Mouse (Mus musculus): Measurements from ENCODE around the gene Josd1.

Gene Josd1

DNA sequence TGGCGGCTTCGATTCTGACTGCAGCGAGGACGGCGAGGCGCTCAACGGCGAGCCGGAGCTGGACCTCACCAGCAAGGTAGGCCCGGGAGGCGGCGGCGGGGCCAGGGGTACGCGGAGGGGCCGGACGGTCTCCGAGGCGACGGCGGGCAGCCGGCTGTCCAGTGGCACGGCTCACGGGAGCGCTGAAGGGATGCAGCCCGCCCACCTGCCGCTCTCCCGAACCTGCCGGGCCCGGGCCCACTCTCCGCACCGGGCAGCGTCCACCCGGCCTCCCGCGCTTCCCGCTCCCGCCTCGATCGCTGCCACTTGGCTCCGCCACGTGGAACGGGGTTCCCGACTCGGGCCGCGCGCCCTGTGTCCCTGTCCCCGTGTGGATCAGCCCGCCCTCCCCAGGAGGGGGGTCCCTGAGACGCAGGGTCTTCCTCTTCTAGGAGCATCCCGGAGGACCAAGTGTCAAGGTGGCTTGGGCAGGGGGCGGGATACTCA, 3.3 kb upstream of the Josd1 start:
- no peak for DNase-seq

DNA sequence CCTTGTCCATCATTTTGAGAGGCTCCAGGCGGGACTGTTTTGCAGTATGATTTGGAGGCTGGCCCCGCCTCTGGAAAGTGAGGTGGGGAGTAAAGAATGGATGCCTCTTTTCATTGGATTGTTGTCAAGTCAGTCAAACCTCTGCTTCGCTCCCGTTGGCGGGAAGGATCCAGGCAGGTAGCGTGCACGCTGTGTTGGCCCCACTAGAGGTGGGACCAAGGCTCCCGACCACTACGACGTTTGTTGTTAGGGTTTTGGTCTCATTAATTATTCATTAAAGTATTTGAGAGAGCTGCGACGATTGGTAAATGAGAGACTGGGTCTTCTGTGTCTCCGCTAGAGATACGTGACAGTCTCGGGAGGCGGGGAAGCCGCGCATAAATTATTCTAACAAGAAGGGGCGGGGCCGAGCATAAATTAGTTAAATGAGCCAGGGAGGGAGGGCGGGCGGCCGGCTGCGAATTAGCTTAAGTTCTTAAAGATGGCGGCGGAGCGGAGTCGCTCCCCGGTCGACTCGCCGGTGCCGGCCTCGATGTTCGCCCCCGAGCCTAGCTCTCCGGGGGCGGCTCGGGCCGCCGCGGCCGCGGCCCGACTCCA, 2.8 kb upstream of the Josd1 start, which contains the start of gene Gtpbp1:
Gtpbp1 (plus strand) TSS at position 420 of the 597 bp plus-strand sequence.
- peak; percentile 96 to 98 for DNase-seq

DNA sequence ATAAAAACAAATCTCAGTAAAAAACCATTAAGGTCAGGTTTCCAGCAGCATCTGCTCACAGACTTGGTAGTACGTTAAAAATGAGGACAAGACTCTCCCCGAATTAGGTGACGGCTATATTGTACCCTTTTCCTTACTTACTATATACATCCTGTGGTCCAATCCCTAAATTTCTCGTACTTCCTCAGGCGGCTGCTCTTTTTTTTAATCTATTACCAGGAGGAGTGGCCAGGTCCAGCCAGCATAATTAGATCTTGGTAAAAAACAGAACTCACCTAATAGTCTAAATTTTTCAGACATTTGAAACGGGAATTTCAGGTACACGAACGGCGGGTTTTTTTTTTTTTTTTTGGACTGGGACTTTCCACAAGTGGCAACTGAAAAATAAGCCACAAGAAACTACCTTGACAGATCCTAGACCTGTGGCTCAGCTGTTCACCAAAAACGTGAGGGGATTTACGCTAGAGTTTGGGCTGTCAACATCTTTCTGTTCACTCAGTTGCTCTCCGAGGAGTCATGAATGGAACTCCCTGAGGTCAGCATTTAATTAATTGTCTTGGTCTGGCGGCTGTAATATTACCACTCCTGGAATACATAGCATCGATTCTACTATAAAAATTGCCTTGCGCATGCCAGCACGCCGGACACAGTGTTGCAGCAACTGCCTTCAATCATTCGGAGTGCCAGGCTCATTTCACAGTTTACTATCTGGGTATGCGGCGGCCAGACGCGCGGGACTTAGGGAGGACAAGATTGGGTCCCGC, 2.1 kb upstream of the Josd1 start:
- DNase-seq: no peak

DNA sequence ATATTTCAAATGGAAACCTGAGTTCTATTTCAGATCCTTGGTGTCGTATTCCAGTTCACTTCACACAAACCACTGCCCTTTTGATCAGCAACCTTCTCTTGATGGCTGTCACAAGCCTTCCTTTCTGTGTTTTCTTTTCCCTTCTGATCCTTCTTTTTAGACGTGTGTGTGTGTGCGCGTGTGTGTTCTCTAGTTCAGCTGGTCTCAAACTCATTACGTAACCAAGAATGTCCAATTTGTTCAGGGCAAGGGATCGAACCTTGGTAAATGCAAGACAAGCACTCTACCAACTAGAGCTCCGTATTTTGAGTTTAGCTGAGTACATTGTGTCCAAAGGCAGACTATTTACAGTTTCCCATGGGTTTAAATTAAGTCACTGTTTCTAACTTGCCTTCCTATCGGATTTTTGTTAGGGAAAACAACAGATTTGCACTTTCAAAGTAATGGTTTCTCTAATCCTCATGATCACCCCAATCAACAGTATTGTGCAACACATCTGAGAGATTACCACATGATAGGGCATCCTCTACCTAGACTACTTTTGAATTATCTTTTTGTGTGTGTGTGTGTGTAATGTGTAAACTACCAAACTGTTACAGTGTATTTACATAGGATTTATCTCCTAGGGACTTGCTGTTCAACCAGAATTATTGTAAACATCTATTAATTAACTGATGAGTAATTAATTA, 693 bp upstream of the Josd1 start:
- DNase-seq: no peak

DNA sequence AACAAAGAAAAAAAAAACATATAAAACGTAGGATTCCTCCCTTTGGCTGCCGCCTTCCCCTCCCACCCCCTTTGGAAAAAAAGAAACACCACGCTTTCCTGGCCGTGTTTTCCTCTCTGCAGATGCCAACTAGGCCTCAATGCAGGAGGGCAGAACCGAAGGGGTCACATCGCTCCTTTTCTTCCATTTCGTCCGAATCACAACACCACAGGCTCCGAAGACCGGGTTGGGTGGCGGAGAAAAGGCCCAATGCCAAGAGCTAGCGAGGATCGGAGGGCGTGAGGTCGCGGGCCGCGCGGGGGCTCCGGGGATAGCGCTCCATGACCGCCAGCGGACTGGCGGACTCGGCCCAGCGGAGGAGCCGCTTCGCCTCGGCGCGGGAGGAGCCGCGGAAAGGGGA, 544 bp downstream of the Josd1 start:
- DNase-seq: no peak

DNA sequence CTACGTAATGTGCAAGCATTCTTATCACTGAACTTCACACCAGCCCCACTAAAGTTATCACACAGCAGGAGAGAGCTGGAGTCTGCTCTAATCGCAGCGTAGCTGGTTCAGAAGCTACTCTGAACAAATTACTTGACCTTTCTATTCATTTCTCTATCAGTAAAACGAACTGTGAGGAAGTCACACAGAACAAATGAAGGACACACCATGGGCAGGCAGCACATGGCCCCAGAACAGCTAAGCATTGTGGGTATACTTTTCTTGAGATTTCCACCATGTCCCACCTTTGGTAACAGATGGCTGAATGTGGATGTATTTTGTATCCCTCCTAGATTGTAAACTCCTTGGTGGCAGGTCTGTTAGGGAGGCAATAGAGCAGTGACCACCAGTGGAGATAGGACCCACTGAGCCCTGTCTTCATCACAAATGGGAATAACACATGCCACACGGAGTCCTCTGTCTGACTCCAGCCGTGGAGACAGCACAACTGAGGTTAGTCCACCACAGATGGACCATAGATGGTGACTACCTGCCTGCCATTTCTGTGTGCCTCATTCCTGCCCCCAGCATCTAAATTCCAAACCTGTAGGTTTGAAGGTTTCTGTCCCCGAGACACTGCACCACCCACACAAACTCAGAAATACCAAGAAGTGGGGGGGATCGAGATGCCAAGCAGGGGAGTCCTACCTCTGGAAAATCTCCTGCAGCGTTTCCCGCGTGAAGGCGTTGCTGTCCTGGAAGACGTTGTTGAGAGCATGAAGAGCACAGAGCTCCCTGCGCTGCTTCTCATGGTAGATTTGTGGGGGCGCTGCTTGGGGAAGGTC, 1.5 kb downstream of the Josd1 start:
- DNase-seq: no peak

DNA sequence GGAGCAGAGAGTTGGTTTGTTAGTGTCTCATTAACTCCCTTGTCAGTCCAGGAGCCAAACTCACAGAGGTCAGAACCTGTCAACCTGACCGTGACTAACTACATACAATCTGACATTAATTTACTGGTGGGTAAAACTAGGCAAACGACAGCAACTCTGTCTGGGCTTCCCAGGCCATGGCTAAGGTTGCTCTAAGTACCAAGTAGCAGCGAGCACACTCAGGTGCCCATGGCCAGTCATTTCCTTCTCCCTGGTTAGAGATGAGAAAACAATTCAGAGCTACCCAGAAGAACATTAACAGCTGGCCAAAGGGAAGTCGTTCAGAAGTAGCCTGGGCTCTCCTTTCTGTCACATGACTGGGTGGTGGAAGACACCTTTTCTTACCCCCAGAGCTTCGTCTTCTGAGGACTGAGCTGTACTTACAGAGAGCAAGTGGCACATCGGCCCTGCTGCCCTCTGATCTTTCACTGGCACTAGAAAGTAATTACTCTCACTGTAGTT, 2.5 kb downstream of the Josd1 start:
- DNase-seq: no peak

DNA sequence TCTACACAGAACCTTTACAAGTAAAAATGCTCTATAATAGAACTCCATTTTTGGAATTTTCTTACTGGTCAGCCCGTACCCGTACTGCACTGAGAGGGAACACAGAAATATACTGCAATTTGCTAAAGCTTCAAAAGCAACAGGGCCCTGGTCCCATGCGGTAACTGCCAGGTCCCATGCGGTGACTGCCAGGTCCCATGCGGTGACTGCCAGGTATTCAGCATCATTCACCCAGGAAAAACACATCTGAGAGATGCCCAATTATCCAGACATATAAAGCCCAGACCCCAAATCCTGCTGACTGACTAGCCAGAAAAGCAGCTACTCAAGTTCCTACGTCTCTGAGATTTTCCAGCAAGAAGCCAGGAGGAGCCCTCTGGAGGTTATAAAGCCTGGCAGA, 3.1 kb downstream of the Josd1 start:
- peak; percentile 43 to 55 for DNase-seq

DNA sequence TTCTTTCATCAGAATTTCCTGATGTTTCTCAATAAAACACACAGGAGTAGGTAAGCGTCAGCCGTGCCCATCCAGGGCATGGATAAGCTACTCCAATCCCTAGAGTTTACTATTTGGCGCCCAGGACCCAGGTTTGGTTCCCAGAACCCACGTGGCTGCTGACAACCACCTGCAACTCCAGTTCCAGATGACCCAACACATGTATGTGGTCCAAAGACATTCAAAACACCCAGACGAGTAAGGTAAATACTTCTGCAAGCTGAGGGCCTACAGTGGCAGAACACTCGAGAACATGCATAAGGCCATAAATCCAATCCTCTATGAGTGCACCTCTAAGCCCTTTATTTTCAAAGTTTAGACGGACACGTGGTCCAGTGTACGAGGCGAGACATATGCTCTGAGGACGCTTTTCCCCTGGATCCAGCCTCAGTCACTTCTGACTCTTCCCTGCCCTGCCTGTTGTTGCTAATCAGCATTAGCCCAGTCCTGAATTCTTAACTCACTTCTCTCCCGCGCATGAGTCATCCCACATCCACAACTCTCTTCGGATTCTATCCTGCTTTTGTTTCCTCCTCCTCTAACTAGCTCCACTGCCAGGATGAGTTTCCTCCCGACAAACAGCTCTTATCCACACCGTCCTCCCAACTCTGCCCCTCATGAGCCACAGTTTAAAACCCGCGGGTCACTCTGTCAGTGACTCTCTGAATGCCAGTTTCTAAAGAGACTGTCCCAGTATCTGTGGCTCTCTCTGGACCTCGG, 3.8 kb downstream of the Josd1 start:
- DNase-seq: no peak

DNA sequence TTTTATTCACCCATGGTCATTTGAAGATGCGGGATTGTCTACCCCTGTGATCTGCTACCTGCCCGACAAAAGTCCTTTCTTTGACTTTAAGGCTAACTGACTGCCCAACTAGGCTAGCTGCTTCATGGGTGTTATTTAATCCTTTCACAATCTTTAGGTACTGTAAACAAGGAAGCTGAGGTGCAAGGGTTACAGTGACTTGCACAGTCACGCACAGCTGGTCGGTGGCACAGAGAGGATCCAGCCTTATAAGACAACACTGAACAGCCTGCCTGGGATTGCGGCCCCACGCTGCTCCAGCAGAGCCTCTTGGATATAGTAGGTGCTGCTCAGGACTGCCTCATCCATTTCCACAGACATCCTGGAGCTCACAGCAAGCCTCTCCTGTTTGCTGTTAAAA, 4.6 kb downstream of the Josd1 start:
- DNase-seq: no peak

DNA sequence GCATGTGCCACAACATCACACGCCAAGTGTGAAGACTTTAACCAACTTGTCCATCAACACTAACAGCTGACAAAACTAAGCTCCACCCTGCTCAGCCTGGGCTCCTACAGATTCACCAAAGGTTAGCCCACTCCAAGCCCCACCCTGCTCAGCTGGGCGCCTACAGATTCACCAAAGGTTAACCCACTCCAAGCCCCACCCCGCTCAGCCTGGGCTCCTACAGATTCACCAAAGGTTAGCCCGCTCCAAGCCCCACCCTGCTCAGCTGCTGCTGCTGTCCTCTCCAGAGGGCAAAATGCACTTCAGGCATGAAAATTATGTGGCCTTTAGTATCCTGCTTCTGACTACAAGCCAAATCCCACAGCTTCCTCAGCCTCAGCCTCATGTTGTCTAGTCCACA, 5.7 kb downstream of the Josd1 start:
- no peak for DNase-seq

DNA sequence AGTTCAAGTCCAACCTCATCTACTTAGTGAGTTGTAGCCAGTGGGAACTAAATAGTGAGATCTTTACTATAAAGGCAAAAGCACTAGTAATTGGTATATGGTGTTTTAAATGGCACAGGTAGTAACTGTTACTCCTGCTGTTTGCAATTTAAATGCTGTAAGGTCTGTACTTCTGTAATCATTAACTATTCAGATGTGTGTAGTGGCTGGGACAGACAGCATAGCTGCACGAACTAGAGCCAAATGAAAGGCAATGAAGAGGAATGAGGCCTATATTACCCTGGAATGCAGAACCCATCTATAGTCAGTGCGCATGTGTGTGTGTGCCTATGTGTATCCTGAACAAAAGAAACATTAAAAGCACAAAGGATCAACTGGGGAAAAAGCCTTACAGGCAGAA, 9.8 kb downstream of the Josd1 start:
- DNase-seq: no peak

DNA sequence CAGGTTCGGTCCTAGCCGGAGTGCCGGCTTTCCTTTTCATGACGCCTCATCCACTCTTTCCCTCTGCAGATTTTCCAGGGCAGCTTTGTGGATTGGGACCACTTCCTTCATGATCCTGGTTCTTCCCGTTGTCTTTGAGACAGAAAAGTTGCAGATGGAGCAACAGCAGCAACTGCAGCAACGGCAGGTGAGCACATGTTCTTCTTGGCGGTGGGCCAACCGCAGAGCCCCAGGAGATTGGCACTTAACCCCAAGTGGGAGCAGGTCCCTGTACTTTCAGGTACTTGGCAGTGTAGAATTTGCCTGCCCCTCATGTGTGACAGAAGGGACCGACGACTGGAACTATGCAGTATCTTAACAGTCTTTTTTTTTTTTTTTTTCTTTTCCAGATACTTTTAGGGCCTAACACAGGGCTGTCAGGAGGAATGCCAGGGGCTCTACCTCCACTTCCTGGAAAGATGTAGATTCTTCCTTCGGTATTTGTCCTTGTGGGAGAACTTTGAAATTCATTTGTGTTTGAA, 15.8 kb downstream of the Josd1 start:
- peak in 1 of 2 experiments; percentile 27 for DNase-seq

DNA sequence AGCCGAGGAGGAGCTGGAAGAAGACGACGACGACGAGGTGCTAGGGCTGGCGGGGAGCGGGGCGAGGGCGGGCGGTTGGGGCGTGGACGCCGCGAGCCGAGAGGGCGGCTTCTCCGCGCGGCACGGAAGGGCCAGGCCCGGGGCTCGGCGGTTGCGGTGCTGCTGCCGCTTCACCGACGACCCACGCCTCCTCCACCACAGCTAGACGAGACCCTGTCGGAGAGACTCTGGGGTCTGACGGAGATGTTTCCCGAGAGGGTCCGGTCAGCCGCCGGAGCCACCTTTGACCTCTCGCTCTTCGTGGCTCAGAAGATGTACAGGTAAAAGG, 16.8 kb downstream of the Josd1 start:
- DNase-seq: no peak

DNA sequence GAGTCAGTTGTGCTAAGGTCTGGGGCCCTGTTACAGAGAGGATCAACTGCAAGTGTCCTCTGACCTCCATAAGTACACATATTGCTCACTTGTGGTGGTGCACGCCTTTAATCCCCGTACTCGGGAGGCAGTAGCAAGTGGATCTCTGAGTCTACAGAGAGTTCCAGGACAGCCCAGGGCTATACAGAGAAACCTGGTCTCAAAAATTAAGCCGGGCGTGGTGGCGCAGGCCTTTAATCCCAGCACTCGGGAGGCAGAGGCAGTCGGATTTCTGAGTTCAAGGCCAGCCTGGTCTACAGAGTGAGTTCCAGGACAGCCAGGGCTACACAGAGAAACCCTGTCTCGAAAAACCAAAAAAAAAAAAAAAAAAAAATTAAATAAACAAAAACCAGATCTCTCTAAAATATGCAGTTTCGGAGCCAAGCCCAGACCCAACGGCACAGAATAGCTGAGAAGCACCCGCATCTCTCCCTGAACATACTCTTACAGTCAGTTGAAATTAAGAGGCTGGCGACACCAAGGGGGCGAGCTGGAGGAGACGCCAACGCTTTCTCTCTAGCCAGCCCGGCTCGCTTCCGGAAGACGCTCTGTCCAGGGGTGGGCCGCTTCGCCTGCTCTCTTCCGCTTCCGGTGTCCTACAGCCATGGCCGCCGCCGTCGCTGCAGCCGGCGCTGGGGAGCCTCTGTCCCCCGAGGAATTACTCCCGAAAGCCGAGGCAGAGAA, 17.3 kb downstream of the Josd1 start, which contains the start of gene Tomm22:
Tomm22 (plus strand) TSS at position 613 of the 723 bp plus-strand sequence.
- DNase-seq: peak; percentile 85 to 89

DNA sequence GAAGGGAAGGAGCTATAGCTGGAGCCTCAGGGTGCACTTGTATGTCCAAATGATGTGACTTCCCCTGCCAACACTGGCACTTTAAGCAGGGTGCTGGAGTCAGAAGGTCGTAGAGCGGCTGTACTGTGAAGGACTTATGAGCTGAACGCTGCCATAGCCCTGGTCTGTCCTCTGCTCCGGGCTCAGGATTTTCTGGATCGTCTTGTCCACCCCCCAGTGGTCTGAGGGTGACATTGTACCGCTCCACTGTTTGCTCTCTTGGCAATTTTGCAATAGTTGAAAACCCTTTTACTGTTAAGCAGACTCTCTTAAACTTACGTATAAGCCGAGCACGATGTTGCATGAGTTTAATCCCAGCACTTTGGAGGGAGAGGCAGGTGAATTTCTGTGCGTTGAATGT, 18.5 kb downstream of the Josd1 start:
- no peak for DNase-seq

DNA sequence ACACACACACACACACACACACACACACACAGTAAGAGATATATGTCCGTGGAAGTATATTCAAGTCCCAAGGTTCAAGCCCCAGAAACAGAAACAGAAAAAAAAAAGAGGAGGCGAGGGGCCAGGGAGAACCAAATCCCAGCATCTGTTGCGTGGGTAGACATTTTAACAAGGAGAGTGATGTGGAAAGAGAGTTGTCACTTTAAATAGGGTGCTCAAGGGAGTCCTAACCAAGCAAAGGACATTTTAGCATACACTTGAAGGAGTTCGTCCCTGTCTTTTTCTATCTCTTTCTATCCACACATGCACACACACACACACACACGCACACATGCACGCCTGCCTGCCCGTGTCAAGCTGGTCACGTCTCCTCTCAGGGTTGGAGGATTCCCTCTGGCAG, 23.1 kb downstream of the Josd1 start:
- DNase-seq: no peak

DNA sequence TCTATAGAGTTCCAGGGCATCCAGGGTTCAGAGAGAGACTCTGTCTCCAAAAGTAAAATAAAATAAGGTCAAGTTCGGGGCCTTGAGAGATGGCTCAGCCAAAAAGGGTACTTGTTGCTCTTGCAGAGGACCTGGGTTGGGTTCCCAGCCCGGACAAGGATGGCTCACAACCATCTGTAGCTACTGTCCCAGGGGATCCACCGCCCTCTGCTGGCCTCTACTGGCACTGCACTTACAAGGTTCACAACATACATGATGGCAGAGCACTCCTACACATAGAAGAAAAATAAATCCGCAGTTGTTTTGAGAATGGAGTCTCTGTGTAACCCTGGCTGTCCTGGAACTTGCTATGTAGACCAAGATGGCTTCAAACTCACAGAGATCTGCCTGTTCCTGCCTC, 25.9 kb downstream of the Josd1 start:
- DNase-seq: peak; percentile 29 to 42

DNA sequence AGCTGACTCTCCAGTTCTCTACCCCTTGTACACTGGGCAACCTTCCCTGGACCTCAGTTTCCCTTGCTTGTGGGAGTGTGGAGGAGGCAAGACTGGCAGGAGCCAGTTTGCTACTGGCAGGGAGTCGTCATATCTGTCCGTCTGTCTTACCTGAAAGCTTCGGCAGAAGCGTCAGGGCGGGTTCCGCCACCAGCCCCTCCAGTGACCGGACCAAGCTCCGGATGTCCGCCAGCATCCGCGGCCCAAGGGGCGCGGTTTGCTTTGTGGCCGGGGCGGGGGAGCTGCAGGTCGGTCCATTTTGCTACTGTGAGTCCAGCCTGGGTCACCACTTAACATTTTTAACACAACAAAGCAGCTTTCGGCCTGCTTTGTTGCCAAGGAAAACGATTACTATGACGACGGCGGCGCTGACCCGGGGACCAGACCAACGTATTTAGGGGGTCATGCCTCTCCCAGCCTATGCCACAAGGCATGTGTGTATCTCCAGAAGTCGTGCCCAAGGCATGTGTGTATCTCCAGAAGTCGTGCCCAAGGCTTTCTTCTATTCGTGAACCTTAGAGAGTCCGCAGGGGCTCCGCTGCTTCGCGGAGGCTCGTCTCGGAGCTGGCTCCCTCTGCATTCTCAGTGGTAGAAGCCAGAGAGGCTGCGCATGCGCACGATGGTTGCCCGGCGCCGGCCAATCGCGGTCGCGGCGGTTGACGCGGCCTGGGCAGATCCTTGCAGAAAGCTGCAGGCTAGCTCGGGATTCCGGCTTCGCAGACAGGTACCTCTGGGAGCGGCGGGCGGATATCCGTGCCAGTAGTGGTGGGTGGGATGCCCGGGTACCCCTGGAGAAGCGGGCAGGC, 29.0 kb downstream of the Josd1 start, which contains the start of the genes Fam227a and Cby1:
Fam227a (minus strand) TSS at position 426 of the 845 bp plus-strand sequence.
Cby1 (plus strand) TSS at position 669 of the 845 bp plus-strand sequence.
- DNase-seq: peak; percentile 97 to 99
